Mouse (Mus musculus): ENCODE results near the gene Agap1.

Gene Agap1

DNA sequence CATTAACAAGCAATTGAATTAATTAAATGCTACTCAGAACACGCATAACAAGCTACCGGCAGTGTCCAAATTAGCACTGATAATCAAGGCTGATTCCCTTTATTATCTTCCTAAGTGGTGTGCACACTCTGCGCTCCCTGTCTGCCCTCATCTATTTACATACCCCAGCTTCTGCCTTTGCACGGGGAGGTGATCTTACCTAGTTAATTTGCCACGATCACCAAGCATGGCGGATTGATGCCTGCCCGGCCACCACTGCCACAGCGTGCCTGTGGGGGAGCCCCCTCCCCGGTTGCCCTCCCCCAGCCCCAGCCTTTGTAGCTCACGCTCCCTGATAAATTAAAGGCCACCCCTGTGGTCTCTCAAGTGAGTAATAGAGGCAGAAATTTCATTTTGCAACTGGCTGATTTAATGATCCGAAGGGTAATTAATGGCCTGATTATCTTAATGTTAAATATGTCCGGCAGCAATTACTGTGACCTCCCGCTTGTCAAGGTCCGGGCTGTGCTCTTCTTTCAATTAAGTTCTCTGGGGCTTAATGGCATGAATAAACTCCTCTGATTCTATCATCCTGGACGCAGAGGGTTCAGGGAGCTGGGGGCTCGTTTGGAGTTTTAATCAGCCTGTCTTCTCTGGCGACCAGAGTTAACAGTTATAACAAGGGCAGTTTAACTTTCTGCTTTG is 393.9 kb downstream of the Agap1 start:
- DNase-seq (ENCODE audit: low spot score in 2 of 2) = no peak

DNA sequence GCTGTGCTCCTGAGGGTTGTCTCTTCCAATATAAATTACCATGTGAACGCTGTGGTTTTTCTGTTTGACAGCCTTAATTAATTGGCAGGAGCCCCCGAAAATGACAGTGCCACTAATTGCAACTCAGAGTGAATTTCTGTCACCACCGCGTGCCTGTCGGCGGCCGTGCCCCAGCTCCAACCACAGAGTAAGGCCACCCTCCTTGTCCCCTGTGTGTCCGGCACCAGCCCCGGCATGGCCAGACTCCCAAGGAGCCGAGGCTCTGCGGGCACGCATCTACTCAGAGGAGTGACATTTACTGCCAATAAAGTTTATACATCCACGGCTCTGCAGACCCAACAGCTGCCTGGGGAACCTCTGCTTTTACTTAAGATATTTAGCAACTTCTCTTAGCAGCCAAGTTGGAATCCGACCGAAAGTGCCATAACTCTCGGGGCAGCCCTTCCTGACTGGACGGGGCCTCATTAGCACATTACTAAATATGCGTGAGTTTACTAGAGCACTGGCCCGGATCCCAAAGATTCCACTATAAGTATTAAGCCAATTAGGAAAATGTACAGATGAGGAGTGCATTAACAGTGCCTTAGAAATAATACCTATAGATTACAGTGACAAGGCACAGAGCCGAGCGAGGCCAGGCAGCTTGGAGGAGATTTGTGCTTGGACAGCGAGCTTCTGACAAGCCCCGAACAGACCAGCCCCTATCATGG is 394.7 kb downstream of the Agap1 start:
- DNase-seq (ENCODE audit: low spot score in 2 of 2) = no peak

DNA sequence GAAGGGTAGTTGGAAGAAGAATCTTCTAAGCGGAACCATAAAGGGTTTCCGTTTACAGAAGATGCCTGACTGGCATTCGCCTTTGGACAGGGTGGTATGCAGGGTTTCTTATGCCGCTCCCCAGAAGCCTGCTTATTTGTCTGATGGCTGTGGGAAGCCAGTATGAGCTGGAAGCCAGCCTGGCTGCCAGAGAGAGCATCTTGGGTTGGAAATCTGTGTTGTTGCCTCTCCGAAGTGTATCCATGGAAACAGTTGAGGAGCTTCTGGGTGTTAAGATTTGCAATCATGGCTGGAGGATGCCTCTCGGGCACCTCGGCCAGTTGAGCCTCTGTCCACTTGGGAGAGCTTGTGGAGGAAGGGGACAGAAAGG is 395.2 kb downstream of the Agap1 start:
- no peak for DNase-seq (ENCODE audit: low spot score in 2 of 2)

DNA sequence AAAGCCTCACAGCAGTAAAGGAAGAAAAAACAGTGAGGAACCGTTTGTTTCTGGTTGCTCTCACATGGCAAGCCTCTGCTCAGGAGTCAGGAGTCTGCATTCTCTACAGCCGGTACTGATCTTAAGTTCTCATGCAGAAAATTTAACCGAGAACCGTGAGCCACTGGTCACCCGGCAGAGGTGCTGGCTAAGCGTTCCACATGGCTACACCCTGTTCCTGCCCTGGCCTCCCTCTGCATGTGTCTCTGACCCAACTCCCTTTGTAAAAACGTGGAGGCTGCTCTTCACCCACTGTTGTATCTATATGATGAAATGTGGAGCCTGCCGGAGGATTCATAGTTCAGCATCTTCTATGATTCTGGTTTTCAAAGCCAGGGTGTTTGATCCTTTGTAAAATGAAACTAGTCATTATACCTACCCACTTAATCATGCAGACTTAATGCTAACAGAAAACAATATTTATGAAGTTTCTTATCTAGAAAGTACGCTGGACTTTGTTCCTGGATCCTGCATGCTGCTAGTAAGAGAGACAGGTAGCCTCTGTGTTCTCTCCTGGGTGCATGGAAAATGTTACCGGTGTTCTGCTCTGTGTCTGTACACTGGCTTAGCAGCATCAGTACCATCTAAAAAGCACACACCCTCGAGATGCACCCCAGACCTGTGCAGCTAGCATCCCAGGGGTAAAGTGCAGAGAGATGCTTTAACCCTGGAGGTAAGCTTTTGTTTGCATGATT is 396.2 kb downstream of the Agap1 start:
- DNase-seq (ENCODE audit: low spot score in 2 of 2) = no peak

DNA sequence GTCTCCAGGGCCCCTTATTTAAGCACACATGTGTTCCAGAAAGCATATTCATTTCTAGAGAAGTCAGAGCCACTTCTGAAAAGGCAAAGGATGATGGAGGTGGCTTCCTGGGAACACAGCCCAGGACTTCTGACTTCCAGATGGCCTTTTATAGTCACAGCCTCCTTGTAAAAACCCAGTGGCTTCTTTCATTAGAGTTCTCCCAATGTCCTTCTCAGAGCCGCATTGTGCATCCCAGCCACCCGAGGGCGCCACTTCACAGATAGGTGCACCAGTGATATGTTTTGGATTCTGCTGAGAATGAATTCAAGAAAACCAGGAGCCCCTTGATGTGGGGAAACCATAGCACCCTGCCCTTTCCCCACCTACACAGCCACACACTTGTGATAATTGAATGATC is 404.6 kb downstream of the Agap1 start:
- peak in 1 of 2 experiments; percentile 67 for DNase-seq (ENCODE audit: low spot score in 2 of 2)

DNA sequence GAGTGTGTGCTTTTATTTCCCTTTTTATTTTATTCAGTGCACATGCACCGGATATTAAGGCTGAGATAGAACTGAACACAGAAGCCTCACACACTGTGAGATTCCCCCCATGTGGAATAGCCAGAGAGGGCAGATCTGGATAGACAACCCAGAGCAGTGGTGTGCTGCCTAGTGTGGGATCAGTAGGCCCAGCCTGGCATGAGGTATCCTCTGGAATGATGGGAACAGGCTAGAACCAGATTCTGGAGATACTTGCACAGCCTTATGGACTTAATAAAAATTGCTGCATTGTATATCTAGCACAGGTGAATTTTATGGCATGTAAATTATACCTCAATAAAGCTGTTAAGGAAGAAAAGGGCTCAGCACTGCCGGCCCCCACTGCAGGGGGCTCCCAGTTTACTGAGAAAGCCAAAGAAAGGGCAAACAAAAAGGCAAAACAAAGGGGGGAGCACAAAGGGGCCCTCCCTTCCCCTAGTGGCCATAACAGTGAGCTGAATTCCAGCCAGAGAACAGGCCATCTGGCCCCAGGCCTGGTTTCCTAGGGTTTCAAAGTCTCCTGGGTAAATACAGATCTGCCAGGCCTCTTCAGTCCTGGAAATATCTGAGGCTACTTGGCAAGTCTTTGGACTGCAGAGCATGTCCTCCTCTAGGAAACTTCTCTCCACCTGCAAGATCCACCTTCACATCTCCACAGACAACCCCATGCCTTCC is 405.6 kb downstream of the Agap1 start:
- no peak for DNase-seq (ENCODE audit: low spot score in 2 of 2)

DNA sequence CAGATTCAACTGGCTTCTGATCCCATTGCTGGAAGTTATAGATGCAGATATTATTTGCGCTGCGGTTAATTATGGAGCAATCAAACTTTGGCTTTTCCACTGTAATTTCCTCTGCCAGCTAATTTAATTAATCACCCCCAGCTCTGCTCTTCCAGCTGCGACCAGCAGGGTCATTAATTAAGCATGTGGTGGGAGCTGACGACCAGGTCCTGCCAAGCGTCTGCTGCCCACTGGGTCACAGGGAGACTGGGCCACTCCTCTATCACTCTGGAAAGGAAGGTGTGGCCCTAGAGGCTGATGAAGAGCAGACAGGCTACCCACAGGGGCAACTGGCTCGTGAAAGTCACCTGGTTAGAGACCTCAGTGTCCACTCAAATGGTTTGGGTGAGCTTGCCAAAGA is 411.2 kb downstream of the Agap1 start:
- DNase-seq (ENCODE audit: low spot score in 2 of 2) = no peak

DNA sequence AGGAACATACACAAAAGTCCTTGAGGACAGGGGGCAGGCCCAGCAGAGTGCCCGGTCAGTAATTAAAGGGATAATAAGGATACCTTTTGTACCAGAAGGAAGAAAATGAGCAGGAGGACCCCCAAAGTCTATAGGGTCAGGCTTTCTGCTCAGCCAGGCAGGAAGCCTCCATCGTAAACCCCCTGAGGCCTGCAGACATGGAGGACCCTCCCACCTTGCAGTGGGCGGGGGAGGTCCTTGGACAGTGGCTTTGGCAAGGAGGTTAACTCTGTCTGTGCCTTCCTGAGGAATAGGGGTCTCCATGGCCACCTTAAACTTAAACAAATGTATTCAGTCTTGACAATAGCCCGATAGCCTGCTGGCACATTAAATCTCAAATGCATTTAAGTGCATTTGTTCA is 413.2 kb downstream of the Agap1 start:
- no peak for DNase-seq (ENCODE audit: low spot score in 2 of 2)

DNA sequence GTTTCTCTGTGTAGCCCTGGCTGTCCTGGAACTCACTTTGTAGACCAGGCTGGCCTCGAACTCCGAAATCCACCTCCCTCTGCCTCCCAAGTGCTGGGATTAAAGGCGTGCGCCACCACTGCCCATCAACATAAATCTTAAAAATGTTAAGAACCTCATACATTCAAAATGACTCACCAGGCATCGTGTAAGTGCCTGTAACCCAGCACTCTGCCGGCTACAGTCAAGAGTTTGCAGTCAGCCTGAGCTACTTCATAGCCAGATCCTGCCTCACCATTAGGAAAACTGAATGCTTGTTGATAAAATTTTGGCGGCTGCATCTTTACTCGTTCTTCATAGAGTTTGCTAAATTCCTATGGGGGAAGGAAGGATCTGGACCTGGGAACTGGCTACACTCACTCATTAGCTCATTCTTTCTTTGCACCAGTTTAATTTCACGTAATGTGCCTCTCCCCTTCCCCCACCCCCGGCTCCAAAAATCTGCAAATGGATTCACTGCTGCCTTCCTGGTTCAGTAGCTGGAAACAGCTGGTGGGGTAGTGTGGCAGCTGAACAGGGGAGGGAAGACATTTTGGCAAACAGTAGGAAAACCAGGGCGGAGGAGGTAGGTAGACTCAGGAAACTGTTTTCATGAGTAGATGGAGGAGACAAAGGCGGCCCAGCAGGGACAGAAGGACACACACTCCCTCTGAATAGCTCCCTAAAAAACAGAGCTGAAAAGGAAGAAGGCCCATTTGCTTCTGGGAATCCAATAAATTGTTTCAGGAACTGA is 415.7 kb downstream of the Agap1 start:
- DNase-seq (ENCODE audit: low spot score in 2 of 2) = no peak

DNA sequence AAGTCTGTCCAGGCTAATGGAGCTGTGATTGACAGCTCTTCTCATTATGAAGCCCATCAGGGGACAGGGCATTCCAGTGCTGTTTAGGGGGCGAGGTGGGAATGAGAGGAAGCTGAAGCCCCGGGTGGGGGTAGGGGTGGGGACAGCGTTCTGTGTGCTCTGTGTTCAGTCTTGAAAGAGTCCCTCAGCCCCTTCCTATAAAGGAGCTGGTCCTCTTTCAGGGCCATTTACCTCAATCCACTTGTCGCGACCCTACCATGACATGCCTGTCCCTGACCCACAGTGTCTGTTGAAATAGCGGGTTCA is 416.3 kb downstream of the Agap1 start:
- no peak for DNase-seq (ENCODE audit: low spot score in 2 of 2)

DNA sequence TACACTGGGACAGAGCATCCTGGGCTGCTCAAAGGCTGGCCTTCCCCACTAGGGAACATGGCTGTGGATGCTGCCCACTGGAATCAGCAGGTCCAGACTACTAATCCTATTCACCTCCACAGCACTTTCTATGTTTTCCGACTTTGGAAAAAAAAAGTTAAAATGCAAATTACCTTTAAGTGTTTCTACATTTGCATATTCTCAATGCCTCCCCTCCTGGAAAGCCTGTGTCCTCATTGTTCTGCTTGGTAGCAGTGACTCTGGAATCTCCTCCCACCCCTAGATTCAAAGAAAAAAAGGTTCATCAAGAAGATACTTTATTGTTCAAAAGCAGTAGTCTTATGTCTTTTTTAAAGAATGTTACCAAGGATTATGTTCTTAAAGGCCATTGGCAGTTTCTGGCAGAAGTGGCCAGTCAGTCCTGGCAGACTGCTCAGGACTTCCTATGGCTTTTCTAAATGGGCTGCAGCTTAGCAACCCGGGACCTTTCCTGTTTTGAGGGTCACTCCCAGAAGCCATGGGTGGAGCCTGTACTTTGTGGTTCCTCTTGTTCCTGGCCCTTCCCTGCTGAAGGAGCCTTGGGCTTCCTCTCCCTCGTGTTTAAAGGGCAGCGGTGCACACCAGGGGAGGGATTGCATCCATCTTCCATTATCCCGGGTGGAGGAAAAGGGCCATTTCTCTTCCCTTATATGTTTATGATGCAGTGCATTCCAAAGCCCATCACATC is 421.9 kb downstream of the Agap1 start:
- no peak for DNase-seq (ENCODE audit: low spot score in 2 of 2)

DNA sequence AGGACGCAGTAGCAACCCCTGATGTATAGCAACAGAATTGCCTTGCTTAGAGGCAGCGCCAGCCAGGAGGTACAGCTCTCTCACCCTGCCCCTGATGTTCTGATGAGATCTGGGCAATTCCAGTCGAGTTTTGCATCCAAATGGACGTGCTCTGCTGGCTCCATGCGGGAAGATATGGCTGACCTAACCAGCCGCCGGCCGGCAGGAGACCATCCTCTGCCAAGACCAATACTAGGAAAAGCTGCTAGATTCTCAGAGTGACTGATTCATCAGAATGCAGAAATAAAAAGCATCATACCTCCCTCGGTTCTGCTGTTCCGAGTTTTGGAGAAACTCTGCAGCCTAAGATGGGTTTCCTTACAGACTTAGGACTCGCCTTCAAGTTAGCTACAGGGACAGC is 423.9 kb downstream of the Agap1 start:
- no peak for DNase-seq (ENCODE audit: low spot score in 2 of 2)

DNA sequence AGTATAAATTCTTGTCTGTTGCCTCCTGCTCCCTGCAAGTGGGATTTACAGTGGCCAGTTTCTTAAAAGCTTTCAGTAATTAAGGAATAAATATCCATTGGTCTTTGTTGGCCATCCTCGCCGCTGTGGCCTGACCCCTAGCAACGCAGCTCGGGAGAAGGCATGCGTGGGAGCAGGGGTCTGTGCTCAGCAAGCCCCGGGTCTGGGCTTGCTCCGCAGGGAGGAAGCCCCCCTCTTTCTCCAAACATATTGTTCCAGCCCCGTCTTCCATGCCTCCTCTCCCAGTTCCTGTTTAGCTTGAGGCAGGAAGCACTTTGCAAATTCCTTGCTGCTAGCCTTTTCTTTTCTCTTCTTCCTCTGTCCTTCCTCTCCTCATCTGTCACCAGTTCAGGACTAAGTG is 425.6 kb downstream of the Agap1 start:
- no peak for DNase-seq (ENCODE audit: low spot score in 2 of 2)

DNA sequence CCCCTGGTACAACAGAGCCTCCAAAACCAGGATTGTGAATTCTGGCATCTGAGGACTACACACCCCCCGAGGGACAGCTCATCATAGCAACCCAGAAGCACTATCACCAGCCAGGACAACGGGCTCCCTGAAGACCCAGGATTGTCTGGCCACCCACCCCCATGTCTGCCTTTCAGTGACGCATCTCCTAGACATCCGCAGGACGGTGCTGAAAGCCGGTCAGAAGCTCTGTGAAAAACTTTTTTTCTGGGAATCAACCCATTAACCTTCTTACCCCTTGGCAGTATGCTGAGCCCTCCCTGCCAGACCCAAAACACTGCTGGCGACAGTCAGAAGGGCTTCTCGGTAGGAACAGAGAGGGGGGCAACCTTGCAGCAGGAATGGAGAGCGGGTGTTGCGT is 426.2 kb downstream of the Agap1 start:
- DNase-seq (ENCODE audit: low spot score in 2 of 2) = no peak

DNA sequence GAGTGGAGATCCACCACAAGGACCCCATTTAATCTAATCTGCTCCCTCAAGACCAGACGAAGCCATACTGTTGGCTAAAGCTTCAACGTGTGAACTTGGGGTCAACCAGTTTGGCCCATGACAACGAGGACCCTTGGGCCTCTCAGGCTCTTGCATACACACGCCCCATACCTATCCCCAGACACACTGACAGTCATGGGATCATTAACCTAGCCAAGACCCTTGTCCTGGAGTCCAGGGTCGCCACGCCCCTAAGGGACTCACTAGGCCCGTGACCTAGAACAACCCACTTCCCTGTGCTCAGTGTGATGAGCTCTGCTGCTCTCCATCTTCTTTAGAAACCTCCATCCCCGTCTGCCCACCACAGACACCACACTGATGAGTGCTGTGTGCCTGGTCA is 429.7 kb downstream of the Agap1 start:
- no peak for DNase-seq (ENCODE audit: low spot score in 2 of 2)

DNA sequence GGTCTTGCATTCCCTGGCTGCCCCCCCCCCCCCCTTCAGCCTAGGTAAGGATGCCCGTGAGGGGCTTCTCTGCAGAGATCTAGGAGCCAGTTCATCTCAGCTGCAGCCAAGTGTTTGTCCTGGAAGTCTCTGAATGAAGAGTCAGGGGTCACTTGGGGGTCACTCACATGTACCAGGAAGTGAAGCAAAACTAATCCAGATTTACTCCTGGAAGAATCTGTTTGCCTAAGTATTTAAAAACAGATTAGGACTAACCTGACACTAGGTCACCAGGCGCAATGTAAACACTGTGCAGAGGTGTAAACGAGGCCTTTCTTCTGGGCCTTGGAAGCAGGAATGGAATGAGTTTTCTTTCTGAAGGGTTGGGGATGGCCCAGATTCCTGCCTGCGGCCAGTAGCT is 431.1 kb downstream of the Agap1 start:
- DNase-seq (ENCODE audit: low spot score in 2 of 2) = no peak

DNA sequence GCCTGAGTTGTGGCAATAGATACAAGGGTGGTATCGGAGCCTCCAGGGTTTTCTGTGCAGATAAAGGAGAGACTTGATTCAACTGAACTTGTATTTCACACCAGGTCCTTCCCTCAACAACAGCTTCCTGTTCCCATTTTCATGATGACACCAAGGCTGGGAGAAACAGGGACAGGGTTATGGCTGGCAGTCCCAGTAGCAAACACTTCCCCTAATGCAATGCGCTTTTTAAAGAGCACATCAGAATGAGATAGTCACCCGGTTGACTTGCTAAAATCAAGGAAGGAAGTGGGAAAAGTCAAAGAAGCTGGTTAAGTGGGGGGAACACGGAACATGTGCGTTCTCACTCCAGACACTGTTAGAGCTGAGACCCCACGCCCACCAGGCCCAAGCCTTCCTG is 436.8 kb downstream of the Agap1 start:
- DNase-seq (ENCODE audit: low spot score in 2 of 2) = no peak

DNA sequence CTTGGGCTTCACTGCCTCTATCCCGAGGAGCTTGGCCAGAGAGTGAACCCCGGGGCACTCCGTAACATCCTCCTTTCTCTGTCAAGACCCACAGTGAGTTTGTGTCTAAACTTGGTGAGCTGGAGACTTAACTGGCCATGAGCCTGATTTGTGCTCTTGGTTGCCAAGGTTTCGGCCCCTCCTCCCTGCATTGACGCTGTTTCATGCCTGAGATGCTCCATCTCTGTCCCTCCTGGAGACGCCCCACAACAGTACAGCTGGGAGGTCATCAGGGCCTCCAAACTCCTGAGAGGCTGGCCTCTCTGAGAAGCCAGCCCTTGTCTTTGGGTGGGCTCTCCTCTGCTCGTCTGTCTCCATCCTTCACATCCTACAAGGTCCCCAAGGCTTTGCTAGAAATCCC is 437.7 kb downstream of the Agap1 start:
- DNase-seq (ENCODE audit: low spot score in 2 of 2) = no peak

DNA sequence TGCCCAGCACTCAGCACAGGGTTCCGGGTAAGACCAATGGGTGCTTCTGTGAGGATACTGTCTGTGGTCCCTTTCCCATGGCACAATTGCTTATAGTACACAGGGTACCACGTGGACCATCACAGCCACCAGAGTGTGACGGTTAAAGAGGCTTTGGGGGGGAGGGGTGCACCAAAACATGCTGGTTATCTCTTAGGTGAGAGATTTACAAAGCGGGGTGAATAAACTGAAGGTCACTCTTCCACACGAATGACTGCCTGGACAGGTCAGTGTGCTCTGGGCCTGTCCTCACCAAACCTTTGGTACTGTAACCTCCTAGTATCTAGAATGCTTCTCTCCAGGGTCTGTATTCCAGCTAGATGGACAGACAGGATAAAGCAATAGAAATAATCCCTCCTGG is 441.2 kb downstream of the Agap1 start:
- no peak for DNase-seq (ENCODE audit: low spot score in 2 of 2)

DNA sequence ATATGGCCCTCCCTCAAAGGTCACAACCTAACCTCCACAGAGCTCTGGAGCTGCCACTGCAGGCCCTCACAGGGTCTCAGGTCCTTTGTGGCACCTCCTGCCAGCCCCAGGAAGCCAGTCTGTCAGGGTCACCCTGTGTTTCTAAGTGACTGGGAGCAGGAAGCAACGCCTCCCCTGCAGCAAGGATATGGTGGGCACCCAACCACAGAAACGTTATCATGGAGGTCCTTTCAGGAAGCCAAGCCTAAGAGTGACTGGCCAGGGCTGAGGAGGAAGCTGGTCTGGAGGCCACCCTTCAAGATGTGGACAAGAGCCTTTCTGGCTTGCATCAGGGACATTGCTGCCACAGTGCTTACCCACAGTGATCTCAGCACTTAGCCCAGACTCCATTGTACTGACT is 444.4 kb downstream of the Agap1 start:
- DNase-seq (ENCODE audit: low spot score in 2 of 2) = no peak

DNA sequence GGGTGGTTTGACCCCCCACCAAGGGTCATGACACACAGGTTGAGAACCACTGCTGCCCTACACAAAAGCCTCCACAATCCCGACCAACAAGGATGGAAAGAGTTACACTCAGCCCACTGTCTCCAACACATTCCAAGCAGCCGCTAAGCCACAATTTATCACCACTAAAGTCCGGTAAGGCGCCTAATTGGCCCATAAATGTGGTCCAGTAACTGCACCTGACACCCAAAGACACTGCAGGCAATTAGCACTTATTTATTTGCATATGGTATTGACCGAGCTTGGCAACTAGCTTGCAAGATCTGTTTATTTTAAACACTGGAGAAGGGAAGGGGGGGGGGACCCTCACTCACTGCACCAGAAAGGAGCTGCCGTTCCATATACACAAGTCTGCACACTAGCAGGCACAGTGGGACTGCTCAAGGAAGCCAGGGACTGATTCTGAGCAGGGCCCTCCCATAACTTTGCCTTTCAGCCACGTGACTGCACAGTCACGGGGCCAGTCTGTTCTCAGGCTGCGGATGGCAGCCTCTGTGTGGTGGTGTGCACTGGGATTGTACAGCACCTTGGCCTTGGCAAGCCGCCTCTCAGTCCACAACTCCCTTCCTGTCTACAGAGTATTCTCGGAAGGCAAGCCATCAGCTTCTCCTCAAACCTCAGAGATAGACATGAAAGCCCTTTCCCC is 445.3 kb downstream of the Agap1 start:
- no peak for DNase-seq (ENCODE audit: low spot score in 2 of 2)
